Mouse (Mus musculus): ENCODE measurements around the gene Nfkbil1. TPM values are rescaled to one million over a fixed set of nuclear protein-coding genes. Genes with fewer than 3 reads are reported as not detected.
A peak's percentile ranks its signal among the peaks of the same experiment; 100 is the strongest.

Gene Nfkbil1
- polyA plus RNA-seq, 1 experiment from 2014 or later = 11.8 TPM

DNA sequence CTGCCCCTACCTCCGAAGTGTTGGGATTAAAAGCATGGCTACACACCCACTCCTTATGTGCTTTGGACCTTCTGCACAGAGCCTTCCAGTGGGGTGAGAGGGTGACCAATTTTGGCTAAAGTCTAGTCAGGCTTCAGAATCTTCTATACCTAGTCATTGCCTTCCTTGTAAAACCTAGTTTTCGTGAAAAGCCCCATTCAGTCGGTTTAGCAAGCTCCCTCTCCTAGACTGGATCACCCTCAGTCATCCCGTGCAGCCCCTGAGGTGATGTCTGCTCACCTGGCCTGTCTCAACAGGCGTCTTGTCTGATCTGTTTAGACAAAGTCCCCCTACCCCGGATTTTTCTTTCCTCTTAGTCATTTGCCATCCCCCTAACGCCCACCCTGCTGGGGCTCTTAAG lies 37.6 kb downstream of the Nfkbil1 start:
- Histone ChIP-seq H3K36me3 (no peaks in the 10 kb centered on the region), H3K27ac (replicated peaks) (no peak overlapping the region), H3K9ac (no peak overlapping the region), H3K4me2 (replicated peaks) (no peak overlapping the region), H3K4me1 (peaks cover 21% of the 10 kb centered on the region), H3K9me3 (replicated peaks) (no peaks in the 10 kb centered on the region), H3K4me3 (replicated peaks) (no peak overlapping the region), H3K27me3 (peaks cover 41% of the 10 kb centered on the region)
- no peak for ATAC-seq (ENCODE audit: insufficient number of reproducible peaks, low FRiP score, low TSS enrichment, low read depth)
- 52% methylated on average over 7 of the region's 7 CpGs for WGBS

GRCm38 (mm10) chr17:35197126-35197525 lies 38.5 kb downstream of the Nfkbil1 start:
- Histone ChIP-seq H3K27ac (replicated peaks) (no peak overlapping the region), H3K4me2 (replicated peaks) (no peak overlapping the region), H3K9me3 (replicated peaks) (no peaks in the 10 kb centered on the region), H3K27me3 (peaks cover 38% of the 10 kb centered on the region), H3K4me1 (peaks cover 21% of the 10 kb centered on the region), H3K36me3 (no peaks in the 10 kb centered on the region), H3K4me3 (replicated peaks) (no peak overlapping the region), H3K9ac (no peak overlapping the region)
- 28% methylated on average over 5 of the region's 6 CpGs for WGBS
- ATAC-seq (ENCODE audit: insufficient number of reproducible peaks, low FRiP score, low TSS enrichment, low read depth) = no peak

- Histone ChIP-seq H3K36me3 (no peaks in the 10 kb centered on the region), H3K27me3 (peaks cover 31% of the 10 kb centered on the region), H3K27ac (replicated peaks) (no peak overlapping the region), H3K9ac (no peak overlapping the region), H3K4me1 (peaks cover 16% of the 10 kb centered on the region), H3K4me3 (replicated peaks) (peak overlapping the region; percentile 48), H3K9me3 (replicated peaks) (no peaks in the 10 kb centered on the region), H3K4me2 (replicated peaks) (peak overlapping the region; percentile 90)
- ATAC-seq (ENCODE audit: insufficient number of reproducible peaks, low FRiP score, low TSS enrichment, low read depth) = no peak
- 26% methylated on average over 9 of the region's 9 CpGs for WGBS
Measured at GRCm38 (mm10) chr17:35196321-35196641, 39.3 kb downstream of the Nfkbil1 start.

- WGBS = 2% methylated on average over 66 of the region's 66 CpGs
- peaks cover 30% of the 10 kb centered on the region for H3K27me3 ChIP-seq
- peak; percentile 84 for ATAC-seq (ENCODE audit: insufficient number of reproducible peaks, low FRiP score, low TSS enrichment, low read depth)
Measured at GRCm38 (mm10) chr17:35195631-35196320, 39.8 kb downstream of the Nfkbil1 start.

DNA sequence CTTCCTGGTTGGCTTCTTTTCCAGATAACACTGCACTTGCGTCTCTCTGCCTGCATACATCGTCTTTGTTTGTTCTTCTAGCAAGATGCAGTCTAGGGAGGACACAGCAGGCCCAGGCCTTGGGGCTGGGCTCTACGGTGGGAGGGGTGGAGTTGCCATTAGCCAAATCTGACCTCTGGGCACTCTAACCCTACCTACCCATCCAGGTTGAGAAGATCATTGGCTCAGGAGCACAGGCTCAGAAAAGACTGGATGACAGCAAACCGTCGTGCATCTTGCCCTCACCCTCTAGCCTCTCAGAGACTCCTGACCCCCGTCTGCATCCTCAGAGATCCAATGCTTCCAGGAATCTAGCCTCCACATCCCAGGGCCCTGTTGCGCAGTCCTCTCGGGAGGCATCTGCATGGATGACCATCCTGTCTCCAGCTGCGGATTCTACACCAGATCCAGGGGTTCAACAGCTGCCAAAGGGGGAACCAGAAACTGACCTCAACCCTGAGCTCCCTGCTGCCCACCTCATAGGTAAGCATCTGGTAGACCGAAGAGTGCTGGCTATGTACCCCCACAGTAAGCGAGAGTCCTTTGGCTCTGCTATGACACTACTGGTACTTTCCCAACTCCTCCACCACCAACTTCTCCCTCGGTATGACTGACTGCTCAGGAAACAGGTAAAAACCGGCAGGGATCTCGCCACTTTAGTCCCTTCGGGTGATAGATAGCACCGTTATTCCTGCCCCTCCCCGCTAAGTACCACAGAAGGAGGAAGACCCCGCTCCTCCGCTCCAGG lies 40.6 kb downstream of the Nfkbil1 start:
- H3K4me1 ChIP-seq = peaks cover 16% of the 10 kb centered on the region
- H3K27ac ChIP-seq (replicated peaks) = no peak overlapping the region
- no peaks in the 10 kb centered on the region for H3K9me3 ChIP-seq (replicated peaks)
- peak overlapping the region; percentile 42 for H3K9ac ChIP-seq
- 41% methylated on average over 19 of the region's 19 CpGs for WGBS
- H3K27me3 ChIP-seq = peaks cover 30% of the 10 kb centered on the region
- H3K4me2 ChIP-seq (replicated peaks) = peak overlapping the region; percentile 90
- H3K36me3 ChIP-seq = no peaks in the 10 kb centered on the region
- H3K4me3 ChIP-seq (replicated peaks) = peak overlapping the region; percentile 48
- no peak for ATAC-seq (ENCODE audit: insufficient number of reproducible peaks, low FRiP score, low TSS enrichment, low read depth)

More at GRCm38 (mm10) chr17:35195631-35196320, 39.8 kb downstream of the Nfkbil1 start:
- H3K4me3 ChIP-seq (replicated peaks) = peak overlapping the region; percentile 48
- H3K9me3 ChIP-seq (replicated peaks) = no peaks in the 10 kb centered on the region
- no peaks in the 10 kb centered on the region for H3K36me3 ChIP-seq
- H3K4me2 ChIP-seq (replicated peaks) = peak overlapping the region; percentile 90
- H3K27ac ChIP-seq (replicated peaks) = no peak overlapping the region
- H3K4me1 ChIP-seq = peaks cover 16% of the 10 kb centered on the region
- H3K9ac ChIP-seq = peak overlapping the region; percentile 42

- peak within 1 kb of the TSS; percentile 48 for H3K4me3 ChIP-seq (replicated peaks)
Measured at GRCm38 (mm10) chr17:35193881-35194843, 41.4 kb downstream of the Nfkbil1 start, which contains the start of gene Ltb. Gene Ltb, plus strand, starts transcription at chr17:35194439.

GRCm38 (mm10) chr17:35192924-35193323 lies 42.7 kb downstream of the Nfkbil1 start:
- H3K4me2 ChIP-seq (replicated peaks) = no peak overlapping the region

More at GRCm38 (mm10) chr17:35193881-35194843, 41.4 kb downstream of the Nfkbil1 start, which contains the start of gene Ltb:
- Histone ChIP-seq H3K27ac (replicated peaks) (no peak within 1 kb of the TSS), H3K9ac (peak within 1 kb of the TSS; percentile 42; the same call in 1 of the 2 replicates), H3K27me3 (peaks cover 30% of the 10 kb centered on the region), H3K4me2 (replicated peaks) (peak within 1 kb of the TSS; percentile 90), H3K9me3 (replicated peaks) (no peaks in the 10 kb centered on the region), H3K4me1 (peaks cover 16% of the 10 kb centered on the region), H3K36me3 (no peaks in the 10 kb centered on the region)
- WGBS = 63% methylated on average over 27 of the region's 28 CpGs
- no peak for ATAC-seq (ENCODE audit: insufficient number of reproducible peaks, low FRiP score, low TSS enrichment, low read depth)

DNA sequence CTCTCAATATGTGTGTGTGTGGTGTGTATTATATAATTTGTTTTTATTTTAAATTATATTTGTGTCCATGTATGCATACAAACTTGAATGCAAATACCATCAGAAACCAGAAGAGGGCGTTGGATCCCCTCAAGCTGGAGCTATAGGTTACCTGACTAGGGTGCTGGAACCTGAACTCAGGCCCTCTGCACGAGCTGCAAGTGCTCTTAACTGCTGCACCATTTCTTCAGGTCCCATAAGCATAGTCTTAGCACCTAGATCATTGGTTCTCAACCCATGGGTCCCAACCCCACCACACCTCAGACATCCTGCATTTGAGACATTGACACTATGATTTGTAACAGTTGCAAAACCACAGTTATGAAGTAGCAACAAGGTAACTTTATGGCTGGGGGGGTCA lies 43.9 kb downstream of the Nfkbil1 start:
- Histone ChIP-seq H3K27me3 (peaks cover 30% of the 10 kb centered on the region), H3K9ac (no peak overlapping the region), H3K9me3 (replicated peaks) (no peaks in the 10 kb centered on the region), H3K4me2 (replicated peaks) (no peak overlapping the region), H3K27ac (replicated peaks) (no peak overlapping the region), H3K36me3 (no peaks in the 10 kb centered on the region), H3K4me3 (replicated peaks) (no peak overlapping the region), H3K4me1 (peaks cover 19% of the 10 kb centered on the region)
- ATAC-seq (ENCODE audit: insufficient number of reproducible peaks, low FRiP score, low TSS enrichment, low read depth) = no peak
- 56% methylated on average over 2 of the region's 2 CpGs for WGBS

More at GRCm38 (mm10) chr17:35192924-35193323, 42.7 kb downstream of the Nfkbil1 start:
- Histone ChIP-seq H3K4me3 (replicated peaks) (no peak overlapping the region), H3K36me3 (no peaks in the 10 kb centered on the region), H3K27me3 (peaks cover 30% of the 10 kb centered on the region), H3K9ac (no peak overlapping the region), H3K27ac (replicated peaks) (no peak overlapping the region), H3K9me3 (replicated peaks) (no peaks in the 10 kb centered on the region), H3K4me1 (peaks cover 16% of the 10 kb centered on the region)
- no peak for ATAC-seq (ENCODE audit: insufficient number of reproducible peaks, low FRiP score, low TSS enrichment, low read depth)
- WGBS = 75% methylated on average over 5 of the region's 5 CpGs

GRCm38 (mm10) chr17:35190096-35190495 lies 45.5 kb downstream of the Nfkbil1 start:
- no peak overlapping the region for H3K4me3 ChIP-seq (replicated peaks)
- peaks cover 14% of the 10 kb centered on the region for H3K27me3 ChIP-seq
- H3K27ac ChIP-seq (replicated peaks) = no peak overlapping the region
- no peak overlapping the region for H3K9ac ChIP-seq
- H3K36me3 ChIP-seq = no peaks in the 10 kb centered on the region
- H3K4me2 ChIP-seq (replicated peaks) = no peak overlapping the region
- WGBS = 73% methylated on average over 4 of the region's 4 CpGs
- no peak for ATAC-seq (ENCODE audit: insufficient number of reproducible peaks, low FRiP score, low TSS enrichment, low read depth)
- H3K4me1 ChIP-seq = peaks cover 16% of the 10 kb centered on the region; the same call in 1 of the 2 replicates
- no peaks in the 10 kb centered on the region for H3K9me3 ChIP-seq (replicated peaks)

DNA sequence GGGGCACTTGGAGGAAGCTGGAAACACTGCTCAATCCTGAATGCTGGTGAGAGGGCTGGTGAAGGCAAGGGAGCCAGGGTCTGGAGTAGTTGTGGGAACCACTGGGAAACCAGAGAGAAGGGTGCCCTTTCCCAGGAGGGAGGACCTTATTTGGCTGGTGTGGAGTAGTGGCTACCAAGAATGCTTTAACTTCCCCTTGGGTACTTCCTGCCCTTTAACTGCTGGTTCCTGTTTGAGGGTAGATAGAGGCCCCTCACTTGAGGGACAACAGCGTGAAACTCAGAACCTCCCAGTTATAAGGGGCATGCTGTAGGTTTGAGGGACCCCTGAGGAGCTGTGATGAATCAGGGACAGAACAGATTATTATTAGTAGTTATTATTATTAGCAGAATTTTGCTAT lies 46.4 kb downstream of the Nfkbil1 start:
- H3K9ac ChIP-seq = no peak overlapping the region
- no peak overlapping the region for H3K4me2 ChIP-seq (replicated peaks)
- no peak for ATAC-seq (ENCODE audit: insufficient number of reproducible peaks, low FRiP score, low TSS enrichment, low read depth)
- 57% methylated on average over 1 of the region's 1 CpGs for WGBS
- peaks cover 13% of the 10 kb centered on the region; the same call in 1 of the 2 replicates for H3K4me1 ChIP-seq
- no peaks in the 10 kb centered on the region for H3K36me3 ChIP-seq
- H3K4me3 ChIP-seq (replicated peaks) = no peak overlapping the region
- H3K9me3 ChIP-seq (replicated peaks) = no peaks in the 10 kb centered on the region
- peaks cover 5% of the 10 kb centered on the region; the same call in 1 of the 2 replicates for H3K27me3 ChIP-seq
- no peak overlapping the region for H3K27ac ChIP-seq (replicated peaks)
